Mouse (Mus musculus) kidney, postnatal 4 days (tissue): Measurements from ENCODE around the gene Gprc5b.
A peak's percentile ranks its signal among the peaks of the same experiment; 100 is the strongest.

Experiments used
- DNase-seq, 2 experiments: peaks; one replicate each; pipeline ENCODE4 v3.0.0; 2021; ENCODE audit warnings: mixed read lengths in 2 of 2

Gene Gprc5b

DNA sequence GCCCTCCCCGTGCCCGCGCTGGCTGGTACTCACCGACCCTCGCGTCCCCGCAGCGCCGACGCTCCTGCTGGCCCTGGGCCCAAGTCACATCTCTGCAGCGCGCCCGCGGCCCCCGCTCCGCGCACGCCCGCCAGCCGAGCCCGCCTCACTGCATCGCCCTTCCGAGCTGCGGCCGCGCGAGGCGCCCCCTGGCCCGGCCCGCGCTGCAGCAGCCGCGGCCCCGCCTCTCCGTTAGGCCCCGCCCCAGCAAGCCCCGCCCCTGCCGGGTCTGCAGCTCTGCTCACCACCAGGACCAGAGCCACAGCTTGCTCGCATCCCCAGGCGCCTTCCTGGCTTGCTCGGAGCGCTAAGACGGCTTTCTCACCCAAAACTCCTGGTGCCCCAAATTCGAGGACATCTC is at the start of gene Gprc5b:
TSS of gene Gprc5b (minus strand) at position 205 of the 400 bp plus-strand sequence.
- peak; percentile 96 to 97 for DNase-seq

DNA sequence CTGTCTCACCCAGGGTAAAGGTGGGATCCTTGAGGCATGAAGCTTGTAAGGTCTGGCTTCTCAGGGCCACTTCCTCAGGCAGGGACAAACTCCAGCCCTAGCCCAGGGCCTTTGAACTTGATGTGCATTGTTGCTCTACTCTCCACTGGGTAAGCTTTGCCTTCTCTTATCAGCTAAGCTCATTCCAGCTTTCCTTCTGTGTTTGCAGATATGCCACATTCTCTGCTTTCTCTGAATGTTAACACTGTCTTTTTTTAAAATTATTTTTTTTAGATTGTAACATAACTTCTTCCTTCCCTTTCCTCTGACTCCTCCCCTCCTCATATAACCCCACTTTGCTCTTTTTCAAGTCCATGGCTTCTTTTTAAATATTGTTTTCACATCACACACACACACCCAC is 46.5 kb upstream of the Gprc5b start:
- no peak for DNase-seq

DNA sequence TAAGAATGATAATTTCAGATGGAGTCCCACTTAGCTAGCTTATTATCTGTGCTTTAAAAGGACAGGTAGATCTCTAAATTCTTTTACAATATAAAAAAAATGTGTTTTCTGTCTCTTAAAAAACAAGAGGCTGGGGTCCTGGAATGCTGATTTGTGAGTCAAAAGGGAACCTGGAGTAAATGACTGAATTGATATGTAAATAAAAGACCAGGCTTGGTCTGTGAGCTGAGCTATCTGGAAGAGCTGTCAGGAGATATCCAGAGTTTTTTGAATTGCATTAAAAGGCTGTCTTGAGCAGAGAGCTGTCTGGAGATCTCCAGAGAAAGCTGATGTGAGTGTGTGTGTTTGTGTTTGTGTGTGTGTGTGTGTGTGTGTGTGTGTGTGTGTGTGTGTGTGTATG is 42.6 kb upstream of the Gprc5b start:
- no peak for DNase-seq

DNA sequence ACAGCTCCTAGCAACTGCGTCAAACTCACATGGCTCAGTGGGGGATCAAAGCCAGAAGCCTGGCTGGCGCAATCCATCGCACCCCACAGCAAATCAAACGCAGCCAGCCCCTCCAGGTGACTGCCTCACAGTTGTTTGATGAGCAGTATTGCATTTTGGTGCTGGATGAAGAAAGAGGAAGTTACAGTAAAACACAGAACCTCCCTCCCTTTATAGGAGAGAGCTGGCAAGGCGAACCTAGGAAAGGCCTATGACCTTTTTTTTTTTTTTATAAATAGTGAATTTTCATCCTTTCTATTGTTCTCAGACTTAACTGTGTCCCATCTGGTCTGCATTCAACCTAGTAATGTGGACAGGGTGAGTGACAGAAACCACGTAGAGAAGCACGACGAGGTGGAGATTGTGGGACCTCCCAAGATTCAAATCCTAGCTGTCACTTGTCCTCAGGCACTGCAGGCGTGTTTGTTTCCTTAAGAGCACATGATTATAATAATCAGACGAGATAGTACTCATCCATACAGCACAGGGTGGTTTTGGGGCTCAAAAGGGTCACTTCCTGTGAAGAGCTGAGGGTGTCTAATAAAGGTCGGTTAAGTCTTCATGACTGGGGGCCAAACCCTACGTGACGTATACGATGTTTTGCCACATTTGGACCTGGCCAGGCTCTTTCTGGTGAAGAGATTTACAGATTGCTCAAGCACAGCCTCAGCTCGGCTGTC is 39.4 kb upstream of the Gprc5b start:
- DNase-seq, result no peak

DNA sequence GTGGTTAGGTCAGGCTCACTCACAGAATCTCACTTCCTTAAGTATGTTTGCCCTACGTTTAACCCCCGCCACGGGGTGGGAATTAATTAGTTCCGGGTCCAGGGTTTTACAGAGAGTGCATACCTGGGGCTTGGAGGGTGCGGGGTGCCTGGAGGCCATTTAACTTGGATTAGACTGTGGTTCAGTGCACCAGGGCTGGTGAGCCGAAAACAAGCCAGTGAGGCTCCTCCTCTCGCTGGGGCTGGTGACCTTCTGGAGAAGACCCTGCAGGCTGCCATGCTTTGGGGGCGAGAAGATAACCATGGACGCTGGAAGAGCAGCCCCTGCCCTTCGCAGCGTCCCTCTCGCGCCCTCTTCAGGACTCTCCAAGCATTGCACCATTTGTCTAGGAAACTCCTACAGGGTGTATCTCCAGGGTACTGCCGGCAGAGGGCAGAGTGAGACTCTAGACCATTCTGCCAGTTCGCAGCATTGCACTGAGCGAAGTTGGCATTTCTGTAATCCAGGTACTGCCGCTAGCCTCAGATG is 28.4 kb upstream of the Gprc5b start:
- DNase-seq, result peak; percentile 79 to 86

DNA sequence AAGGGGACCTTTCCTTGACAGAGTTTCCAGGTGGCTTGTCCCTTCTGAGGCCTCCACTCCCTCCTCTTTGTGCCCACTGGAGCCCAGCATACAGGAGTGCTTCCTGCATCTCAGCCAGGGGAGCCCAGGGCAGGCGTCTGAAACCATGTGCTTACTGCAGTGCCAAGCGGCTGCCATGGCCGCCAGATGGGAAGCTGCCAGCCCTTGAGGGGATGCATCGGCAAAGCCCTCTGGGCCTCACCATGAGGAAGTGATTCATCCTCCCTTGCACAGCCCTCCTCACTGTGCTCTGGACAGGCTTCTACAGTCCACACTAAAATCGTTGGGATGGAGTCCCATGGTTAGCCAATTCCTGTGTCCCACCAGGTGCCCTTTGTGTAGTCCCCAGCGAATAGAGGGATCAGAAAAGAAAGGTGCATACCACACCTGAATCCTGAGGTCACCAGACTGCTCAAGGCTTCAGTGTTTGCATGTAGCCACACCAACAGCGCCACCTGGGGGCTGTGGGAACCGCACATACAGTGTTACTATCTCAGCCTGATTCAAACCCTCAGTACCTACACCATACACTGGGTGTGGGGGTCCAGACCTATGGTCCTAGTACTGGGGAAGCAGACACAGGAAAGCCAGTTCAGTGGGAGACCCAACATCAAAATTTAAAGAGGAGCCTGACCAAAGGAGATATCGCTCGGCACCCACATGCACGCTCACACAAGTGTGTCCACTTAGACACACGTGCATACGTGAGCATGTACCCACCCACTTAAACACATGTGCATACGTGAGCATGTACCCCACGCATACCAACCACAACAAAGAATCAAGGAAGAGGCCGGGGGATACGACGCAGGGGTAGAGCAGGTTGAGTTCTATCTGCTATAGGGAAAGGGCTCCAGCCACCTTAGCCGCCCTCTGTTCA is 27.5 kb upstream of the Gprc5b start:
- peak; percentile 72 to 79 for DNase-seq

DNA sequence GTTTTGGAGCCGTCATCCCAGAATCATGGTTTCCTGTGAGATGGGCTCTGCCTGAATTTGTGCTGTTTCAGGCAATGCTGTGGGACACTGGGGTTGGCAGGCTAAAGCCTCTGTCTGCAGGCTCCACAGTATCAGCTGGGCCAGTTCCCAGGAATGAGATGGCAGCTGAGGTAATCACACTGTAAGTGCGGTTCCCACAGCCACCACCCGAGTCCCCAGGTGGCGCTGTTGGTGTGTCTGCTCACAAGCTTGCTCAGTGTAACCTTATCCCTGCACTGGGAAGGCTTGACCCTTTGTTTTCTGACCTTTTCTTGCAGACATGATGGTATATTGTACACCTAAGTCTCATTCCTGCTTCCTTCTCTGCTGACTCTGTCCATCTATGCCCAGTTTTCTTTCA is 24.5 kb upstream of the Gprc5b start:
- DNase-seq, result peak; percentile 78 to 82

DNA sequence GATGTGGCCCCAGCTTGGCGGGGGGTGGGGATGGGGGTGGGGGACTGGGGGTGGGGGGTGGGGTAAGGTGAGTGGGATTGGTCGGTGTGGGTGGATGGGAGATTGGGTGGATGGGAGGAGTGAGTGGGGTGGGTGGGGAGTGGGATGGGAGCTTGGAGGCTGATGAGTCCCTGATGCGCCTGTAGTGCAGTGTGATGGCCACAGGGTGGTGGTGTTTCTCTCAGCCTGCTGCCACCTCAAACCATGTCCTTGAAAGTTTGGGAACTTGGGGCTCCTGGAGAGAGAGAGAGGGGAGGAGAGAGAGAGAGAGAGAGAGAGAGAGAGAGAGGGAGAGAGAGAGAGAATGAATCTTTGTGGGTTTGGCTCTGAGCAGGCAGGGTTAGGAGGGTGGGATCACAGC is 20.7 kb upstream of the Gprc5b start:
- peak; percentile 52 to 65 for DNase-seq

DNA sequence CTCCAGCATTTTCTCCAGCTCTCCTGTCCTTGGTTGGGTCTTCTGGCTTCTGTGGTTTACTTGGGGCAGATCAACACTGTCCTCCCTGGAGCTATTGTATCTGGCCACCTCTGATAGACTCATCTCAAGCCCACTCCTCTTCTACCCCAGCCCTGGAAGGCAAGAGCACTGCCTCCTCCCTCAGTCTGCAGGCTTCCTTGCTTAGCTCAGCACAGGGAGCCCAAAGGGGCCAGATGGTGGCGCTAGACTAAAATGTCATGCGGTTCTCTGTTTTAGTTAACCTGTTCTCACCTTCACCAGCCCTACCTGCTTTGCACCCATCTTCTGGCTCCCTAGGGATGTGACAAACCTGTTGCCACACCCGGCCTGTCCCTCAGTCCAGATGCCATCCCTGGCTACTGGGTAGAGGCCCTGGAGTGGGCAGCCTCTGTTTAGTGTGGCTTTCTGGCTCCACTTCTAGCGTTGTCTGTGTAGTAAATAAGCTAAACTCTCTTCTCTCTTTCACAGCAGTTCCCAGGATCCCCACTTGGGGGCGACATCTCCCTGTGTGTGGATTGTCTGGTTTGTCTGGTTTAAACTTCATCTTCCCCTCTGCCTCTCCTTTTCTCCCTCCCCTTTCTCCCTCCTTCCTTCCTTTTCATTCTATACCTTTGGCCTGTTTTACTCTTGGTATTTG is 16.0 kb upstream of the Gprc5b start:
- DNase-seq, result peak; percentile 84 to 86

DNA sequence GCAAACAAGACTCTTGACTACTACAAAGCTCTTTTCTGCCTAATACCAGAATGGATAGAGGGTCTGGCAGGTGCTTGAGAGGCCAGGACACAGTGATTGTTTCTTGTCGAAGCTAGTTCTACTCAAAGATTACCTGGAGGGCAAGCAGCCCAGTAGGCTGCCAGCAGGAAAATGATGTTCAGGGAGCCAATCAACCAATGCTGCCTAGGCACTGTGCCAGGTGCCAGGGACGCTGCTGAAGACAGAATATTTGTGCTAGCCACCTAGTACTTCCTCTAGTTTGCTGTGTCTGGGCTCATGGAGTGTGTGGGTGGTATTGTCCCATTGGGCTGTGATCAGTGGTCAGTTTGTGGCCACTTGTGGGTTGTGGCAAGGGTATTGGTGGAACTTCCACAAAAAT is 7.5 kb upstream of the Gprc5b start:
- peak in 1 of 2 experiments; percentile 31 for DNase-seq

DNA sequence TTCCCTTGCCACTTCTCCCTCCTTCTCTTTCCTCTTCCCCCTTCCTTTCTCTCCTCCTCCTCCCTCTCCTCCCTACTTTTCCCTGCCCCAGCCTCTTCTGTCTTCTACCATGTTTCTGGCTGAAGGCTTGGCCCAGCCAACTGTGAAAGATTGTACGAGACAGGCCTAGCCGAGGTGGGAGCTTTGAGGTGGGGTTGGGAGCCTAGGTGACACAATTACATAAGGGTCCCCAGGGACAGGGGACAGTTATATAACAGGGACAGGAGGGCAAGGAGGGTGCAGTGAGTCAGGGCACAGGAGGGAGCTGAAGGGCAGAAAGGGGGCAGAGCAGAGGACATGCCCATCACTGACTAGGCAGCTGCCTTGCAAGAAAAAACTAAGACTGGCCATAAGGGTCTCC is 7.0 kb upstream of the Gprc5b start:
- DNase-seq, result no peak

DNA sequence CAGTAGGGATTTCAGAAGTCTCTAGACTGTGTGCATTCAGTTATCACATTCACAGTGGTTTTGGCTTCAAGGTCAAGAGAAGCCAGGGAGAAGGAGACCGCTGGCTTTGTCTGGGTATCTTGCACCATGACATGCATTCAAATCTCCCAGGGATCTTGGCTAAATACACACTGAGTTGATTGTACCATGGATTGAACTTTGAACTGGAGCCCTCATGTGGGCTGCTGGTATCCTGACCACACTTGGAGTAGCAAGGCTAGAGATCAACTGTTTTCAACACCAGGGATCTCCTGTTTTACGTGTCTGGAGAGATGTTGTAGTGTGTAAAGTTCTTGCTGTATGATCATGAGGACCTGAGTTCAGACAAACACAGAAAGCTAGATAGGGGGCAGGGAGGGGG is 4.8 kb upstream of the Gprc5b start:
- no peak for DNase-seq

DNA sequence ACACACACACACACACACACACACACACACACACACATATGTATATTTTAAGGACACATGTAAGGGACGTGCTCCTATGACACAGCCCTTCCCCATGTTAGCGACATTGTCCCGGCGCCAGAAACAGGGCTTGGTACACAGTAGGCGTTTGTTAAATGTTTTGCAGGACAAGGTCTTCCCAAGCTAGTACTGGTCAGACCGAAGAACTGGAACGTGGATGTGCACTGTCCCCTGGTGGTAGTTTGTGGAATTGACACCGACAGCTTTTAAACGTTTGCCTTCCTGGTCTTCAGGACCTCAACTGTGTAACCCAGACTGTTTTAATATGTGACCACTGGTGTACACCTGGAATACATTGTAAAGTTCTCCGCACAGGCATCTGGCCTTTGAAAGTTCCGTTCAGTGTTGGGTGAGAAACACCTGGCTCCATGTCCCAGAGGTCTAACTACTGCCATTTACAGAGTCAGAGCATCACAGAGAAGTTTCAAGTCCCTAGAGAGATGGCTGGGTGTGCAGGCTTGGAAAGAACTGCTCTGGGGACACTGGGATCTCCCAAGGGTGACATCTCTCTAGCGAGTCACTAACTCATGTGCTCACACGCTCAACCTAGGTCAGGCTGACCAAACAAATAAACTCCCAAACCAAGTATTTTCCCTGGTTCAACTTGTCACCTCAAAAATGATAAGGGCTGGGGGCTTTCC is 1.3 kb upstream of the Gprc5b start:
- peak; percentile 85 to 87 for DNase-seq

DNA sequence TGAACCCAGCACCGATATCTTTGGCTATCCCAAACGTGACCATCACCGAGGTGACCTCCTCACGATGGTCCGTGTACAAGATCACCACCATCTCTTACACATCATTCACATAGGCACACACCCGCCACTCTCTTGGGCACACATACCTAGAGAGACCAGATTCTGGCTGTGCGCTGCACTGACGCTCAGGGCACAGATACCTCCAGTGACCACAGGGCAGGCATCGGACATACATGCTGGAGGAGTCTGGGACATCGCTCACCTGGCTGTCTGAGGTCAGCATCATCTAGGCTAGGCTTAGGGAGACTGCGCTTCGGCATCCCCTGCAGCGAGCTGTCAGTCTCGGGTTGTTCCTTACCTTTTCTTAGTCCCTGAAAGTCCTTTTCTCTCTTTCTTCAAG is 660 bp upstream of the Gprc5b start:
- DNase-seq, result peak; percentile 9 to 21

DNA sequence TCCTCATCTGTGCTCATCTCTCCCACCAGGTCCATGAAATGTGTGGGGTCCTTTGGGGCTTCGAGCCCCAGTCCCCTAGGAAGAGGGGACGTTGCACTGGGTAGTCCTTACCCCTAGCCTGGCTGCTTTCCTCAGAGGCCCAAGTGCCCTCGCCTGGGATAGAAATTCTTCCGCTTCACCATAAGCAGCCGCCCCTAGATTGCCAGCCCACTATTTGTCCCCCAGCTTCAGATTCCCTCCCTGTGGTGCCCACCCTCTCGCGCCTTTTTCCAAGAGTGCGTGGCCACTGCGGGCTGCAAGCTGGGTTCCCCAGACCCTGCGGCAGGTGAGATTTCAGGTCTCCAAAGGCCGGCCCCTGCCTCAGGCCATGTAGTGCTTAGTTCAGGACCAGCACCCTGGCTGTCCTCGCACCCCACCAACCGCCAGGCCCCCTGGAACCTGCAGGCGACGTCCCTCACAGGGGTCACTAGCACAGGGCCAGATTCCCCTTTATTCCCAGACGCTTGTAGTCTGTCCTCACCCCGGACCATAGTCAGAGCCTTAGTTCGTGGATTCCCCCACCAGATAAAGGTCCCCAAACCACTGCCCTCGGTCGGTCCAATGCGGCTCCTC is 674 bp downstream of the Gprc5b start:
- peak; percentile 32 to 44 for DNase-seq

DNA sequence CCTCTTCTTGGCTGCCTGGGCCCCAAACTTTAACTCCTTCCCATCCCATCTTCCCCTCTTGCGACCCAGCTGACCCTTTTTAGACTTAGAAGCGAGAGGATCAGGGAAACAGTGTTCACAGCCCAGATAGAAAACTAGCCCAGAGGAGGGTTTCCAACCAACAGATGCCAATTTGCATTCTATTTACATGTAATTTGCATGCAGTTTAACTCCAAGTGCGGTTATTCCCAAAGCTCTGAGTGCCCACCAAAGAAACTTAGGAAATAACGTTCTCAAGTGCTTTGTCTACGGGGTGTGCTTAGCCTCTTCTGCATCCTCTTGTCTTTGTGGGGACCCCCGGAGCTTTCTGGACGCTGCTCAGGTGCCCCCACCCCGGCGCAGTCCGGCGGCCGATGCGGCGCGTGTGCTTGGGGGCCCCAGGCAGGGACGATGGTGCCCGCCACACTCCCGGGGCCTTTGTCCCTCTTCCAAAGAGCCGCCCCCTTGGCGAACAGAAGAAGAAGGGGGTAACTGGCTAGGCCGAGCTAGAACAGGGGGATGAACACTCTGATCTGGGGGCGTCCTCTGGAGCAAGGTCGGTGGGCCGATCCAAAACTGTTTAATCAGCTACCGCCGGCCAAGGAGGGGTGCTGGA is 1.3 kb downstream of the Gprc5b start:
- peak in 1 of 2 experiments; percentile 16 for DNase-seq

DNA sequence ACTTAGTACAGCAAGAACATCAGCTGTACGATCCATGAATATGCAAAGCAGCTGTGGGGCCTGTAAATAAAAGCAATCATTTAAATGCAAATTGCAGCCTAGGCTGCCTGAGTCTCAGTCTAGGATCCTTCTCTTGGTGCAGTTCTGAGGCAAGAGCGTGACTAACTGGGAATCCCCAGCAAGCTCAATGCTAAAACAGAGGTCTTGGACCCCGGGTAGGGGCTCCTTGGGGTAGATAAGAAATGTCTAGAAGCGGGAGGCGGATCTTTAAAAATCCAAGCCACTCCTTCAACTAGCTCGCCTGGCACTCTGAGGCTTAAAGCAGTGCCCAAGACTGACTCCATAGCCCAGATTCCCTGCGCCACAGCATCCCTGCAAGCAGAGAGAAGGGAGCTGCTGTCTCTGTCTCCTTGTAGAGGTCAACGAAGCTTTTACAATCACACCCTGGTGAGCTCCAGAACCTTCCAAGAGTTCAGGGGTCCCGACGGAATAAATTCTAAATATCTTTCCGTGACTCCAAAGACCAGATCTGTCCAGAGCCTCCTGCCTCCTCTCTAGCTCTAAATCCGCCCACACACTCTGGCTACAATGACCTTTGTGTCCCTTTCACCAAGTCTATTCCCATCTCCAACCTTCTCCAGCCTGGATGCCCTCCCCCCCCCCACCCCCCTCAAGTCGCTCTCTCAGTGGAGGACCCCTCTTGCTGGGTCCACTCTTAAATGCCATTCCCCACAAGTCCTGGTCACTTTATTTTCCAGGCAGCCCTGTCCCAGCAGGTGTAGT is 2.2 kb downstream of the Gprc5b start:
- DNase-seq, result no peak

DNA sequence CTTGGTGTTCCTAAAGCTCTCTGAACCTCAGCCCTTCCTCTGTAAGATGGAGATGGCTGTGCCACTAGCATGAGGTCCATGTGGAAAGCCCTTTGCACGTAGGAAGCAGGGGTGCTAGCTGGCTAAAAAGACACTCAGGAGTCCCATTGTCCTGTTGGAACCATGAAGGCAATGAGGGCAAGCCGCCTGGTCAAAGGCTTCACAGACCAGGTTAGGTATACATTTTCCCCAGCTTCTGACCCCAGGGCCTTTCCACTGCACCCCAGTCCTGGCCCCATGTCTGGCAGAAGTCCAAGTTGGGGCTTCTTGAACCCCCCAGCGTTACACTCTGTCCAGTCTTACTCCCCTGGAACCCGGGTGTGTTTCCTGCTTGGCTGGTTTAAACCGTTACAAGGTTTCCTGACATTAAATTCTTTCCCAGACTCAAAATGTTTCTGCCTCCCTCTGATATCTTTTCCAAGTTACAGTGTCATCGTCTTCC is 2.9 kb downstream of the Gprc5b start:
- DNase-seq, result no peak

DNA sequence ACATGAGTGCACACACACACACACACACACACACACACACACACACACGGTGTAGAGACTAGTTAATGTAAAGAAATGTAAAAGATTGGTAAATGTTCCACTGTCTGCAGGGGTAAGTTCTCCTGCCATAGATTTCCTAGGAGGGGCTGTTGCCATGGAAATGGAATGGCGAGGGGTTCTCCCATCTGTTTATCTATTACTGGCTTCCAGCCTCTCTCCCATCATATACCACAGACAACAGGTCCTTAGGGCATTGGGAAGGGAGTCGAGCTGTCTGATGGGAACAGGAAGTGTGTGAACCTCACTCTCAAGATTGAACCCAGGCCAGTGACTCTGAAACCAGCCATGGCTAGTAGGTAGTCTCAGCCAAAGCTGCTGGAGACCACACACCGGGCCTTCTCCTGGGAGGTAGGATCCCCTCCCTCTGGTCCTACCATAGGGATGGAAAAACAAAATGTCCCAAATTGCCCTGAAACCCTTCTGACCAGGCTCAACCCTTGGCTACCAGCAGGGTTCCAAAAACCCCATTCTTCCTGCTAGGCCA is 3.6 kb downstream of the Gprc5b start:
- DNase-seq, result no peak

DNA sequence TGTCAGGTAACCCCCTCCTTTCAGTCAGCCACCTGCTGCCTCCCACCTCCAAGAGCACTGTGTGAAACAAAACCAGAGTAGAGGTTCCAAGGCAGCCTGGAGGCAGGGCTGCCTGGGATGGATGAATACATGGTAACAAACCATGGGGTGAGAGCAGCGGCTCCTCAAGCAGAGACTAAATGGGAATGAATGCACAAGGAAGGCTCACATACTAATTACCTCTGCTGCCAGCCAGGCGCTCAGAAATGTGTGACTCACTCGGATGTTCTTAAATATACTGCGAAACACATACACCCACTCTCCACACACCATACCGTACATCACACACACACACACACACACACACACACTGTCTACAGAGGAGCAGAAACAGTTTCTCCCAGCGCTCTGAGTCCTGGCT is 4.7 kb downstream of the Gprc5b start:
- DNase-seq, result no peak
